Mouse (Mus musculus): Measurements from ENCODE around the gene Zfp281.

The Zfp281 gene

DNA sequence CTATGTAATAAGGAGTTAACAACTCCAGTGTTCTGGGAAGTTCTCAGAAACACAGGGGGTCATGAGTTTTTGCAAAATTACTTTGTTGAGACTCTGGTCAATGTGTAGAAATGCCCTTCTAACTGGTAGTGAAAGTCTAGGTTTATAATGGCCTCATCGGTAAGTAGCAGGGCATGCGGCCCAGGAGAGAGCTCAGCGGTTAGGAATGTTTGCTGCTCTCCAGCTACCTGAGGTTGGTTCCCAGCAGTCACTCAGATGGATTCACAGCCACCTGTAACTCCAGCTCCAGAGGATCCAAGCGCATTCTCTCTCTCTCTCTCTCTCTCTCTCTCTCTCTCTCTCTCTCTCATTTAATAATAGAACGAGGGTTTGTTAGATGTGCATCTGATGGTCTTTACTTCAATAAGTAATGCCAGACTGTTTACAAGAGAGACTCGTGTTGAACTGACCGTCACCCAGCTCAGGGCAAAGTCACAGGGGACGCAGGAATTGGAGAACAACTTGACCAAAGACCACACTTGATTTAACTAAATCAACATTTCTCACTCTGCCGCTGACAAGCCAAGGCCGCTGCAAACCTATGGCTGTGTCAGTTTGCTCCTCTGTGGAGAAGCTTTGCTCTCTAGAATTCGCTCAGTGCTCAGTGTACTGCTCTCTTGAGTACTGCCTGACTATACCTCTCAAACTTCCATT, 9.8 kb upstream of the Zfp281 start:
- no peak for DNase-seq

DNA sequence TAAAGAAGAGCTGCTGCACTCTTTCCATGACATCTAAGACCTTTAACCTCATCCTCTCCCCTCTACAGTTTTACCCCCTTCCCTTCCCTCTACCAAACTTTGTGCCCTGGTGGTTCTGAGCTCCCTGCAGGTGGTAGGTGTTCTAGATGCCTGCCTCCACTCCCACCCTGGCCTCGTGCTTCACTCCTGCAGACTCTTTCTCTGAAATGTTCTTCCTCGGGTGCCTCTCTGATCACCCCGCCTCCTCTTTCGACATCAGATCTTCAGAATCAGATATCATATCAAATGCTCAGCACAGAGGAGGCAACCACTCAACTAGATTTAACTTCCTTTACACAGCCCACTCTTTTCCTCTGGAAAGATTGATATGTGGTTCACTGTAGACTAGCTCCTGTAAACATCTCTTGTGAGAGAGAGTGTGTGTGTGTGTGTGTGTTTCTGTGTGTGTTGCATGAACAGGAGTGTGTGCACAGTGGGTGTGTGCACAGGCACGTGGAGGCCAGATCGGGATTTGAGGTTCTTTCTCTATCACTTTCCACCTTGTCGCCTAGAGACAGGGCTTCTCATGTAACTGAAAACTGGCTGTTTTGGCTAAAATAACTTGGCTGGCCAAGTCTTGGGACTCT, 7.4 kb upstream of the Zfp281 start:
- DNase-seq: no peak

- no peak for DNase-seq
Measured at GRCm38 (mm10) chr1:136618570-136618969, 6.1 kb upstream of the Zfp281 start.

- peak; percentile 34 for DNase-seq
Measured at GRCm38 (mm10) chr1:136625019-136625895, 556 bp downstream of the Zfp281 start.

GRCm38 (mm10) chr1:136626141-136626540, 1.4 kb downstream of the Zfp281 start:
- DNase-seq: no peak

DNA sequence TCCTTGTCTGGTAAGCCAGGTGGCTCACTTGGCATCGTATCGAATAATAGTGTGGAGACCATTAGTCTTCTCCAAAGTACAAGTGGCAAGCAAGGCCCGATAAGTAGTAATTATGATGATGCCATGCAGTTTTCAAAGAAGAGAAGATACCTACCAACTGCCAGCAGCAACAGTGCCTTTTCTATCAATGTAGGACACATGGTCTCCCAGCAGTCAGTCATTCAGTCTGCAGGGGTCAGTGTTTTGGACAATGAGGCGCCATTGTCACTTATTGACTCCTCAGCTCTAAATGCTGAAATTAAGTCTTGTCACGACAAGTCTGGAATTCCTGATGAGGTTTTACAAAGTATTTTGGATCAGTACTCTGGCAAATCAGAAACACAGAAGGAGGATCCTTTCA, 2.1 kb downstream of the Zfp281 start:
- DNase-seq: no peak

DNA sequence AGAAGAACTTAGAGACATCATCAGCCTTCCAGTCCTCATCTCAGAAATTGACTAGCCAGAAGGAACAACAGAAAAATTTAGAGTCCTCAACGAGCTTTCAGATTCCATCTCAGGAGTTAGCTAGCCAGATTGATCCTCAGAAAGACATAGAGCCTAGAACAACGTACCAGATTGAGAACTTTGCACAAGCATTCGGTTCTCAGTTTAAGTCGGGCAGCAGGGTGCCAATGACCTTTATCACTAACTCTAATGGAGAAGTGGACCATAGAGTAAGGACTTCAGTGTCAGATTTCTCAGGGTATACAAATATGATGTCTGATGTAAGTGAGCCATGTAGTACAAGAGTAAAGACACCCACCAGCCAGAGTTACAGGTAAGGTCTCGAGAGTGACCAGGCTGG, 2.9 kb downstream of the Zfp281 start:
- no peak for DNase-seq

GRCm38 (mm10) chr1:136632891-136633290, 8.2 kb downstream of the Zfp281 start:
- DNase-seq: no peak

DNA sequence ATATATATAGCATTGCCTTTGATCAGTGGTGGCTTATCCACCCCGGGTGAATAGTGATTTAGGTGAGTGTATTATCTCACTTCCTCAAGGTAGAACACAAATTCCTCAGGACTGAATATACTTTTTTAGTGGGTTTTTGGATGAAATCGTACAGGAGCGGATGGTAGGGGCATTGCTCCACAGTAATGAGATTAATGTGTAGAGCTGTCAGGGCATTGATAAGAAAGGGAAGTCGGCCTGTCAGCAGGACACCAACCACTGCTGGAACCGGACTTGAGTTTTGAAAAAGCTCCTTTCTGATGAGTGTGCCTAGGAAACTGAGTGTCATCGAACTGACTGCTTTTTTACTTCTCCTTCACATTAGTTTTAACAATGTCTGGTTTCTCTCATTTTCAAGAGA, 10.9 kb downstream of the Zfp281 start:
- DNase-seq: no peak

GRCm38 (mm10) chr1:136636946-136637345, 12.2 kb downstream of the Zfp281 start:
- no peak for DNase-seq

DNA sequence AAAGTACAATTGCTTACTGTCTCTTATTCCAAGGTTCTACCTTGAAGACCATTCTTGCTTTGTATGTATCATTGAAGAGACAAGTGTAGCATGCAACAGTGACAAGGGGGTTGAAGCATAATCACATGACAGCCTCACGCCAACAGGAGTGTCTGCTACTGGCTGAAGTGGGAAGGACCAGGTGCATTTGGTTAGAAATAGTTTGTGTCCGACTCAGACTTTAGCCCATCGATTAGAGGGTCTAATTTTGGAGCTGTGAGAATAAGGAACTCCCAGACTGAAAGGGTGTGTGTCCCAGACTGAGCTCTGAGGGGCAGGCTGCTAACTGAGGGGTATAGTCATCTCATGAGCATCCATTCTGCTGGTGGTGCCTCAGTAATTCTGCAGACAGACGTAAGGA, 13.0 kb downstream of the Zfp281 start:
- no peak for DNase-seq

DNA sequence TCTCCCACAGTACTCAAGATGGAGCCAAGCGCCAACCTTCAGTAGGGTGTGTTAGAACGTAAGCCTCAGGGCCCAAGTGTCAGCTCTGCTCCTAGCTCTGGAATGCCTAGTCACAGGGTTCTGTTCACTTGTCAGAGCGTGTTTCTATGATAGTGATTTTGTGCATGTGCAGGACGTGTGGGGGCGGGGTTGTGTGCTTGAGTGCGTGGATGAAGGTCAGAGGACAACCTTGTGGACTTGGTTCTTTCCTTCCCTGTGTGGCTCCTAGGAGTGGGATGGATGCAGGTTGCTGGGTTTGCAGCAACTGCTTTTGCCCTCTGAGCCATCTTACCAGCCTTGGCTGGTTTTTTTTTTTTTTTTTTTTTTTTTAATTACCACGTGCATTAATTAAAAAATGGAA, 13.5 kb downstream of the Zfp281 start:
- peak; percentile 48 for DNase-seq

GRCm38 (mm10) chr1:136638699-136639098, 14.0 kb downstream of the Zfp281 start:
- DNase-seq: no peak

DNA sequence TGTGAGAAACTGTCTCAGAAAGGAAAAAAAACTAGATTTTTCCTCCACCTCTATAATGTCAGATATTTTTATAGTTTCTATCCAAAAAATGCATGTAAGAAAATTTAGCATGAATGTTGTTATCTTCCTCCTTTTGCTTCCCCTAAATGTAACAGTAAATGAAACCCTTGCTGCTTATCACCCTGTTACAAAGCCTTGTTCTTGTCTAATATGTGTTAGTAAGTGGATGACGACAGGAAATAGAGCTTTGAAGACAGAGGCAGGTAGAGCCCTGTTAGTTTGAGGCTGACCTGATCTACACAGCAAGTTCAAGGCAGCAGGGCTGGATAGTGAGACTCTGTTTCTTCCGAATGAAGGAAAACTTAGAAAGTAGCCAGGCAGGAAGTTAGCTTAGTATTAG, 14.5 kb downstream of the Zfp281 start:
- DNase-seq: no peak

- DNase-seq: no peak
Measured at GRCm38 (mm10) chr1:136642701-136643100, 18.0 kb downstream of the Zfp281 start.

GRCm38 (mm10) chr1:136644486-136644885, 19.8 kb downstream of the Zfp281 start:
- no peak for DNase-seq

- no peak for DNase-seq
Measured at GRCm38 (mm10) chr1:136645849-136646625, 21.3 kb downstream of the Zfp281 start.

DNA sequence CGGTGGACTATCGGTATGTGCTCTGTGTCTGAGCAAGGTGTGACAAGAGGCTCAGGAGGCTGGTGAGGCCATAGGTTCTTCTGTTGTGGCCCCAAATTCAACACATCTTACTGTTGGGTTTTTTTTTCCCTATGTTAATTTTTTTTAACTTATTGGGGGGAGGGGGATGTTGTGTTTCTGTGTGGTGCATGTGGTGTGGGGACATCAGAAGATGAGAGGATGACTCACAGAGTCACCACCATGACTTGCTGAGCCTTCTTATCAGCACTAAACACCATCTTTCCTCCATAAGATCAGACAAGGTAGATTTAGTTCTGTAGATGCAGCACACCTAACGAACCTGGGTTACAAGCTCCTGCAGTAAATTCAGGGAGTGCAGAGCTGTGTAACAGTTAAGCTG, 27.4 kb downstream of the Zfp281 start:
- no peak for DNase-seq

GRCm38 (mm10) chr1:136653526-136653925, 28.8 kb downstream of the Zfp281 start:
- no peak for DNase-seq

GRCm38 (mm10) chr1:136654385-136654784, 29.7 kb downstream of the Zfp281 start:
- DNase-seq: no peak

GRCm38 (mm10) chr1:136656619-136657018, 31.9 kb downstream of the Zfp281 start:
- no peak for DNase-seq

DNA sequence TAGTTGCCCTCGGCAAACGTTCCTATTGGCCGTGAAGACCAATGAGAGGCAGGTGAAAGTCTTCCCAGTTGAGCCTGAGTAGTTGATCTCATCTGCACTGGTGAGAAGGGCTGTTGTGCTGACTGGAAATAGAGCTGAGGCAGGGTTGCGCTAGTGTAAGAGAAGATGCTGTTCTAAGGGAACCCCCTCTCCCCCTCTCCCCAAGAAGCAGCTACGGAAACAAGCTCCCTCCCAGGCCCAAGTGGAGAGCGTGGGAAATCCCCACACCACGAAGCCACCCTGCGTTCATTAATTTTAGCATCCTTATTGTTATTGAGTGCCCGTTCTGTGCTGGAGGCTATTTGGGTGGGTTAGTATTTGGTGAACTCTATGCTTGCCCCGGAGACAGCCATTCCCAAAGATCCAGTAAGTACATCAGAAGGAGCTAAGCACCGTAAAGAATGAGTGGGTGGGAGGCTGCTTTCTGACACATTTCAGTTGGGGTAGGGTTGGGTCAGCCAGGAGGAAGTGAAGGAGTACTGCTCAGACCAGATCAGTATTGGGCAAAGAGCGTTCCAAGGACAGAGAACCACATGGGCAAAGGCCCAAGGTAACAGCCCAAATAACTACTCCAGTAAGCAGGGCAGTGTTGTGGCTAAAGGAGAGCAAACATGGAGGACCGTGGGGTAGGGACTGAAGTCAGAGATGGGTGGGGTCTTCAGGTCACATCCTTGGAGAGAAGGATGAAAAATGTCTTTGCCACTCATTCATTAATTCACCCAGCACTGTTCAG, 33.9 kb downstream of the Zfp281 start:
- DNase-seq: no peak

Measured in kidney, adult 11 months (tissue).